11 mouse cellular contexts compared by ENCODE assay signal in genomic region chr1:133382552-133383155, GRCm38 (mm10). TPM values are rescaled to one million over a fixed set of nuclear protein-coding genes. Genes with fewer than 3 reads are reported as not detected.
DNase-seq lines count a peak whose midpoint lies in the region; ATAC-seq and TF ChIP-seq lines count a peak whose summit lies in the region.
"Had no signal": no experiment of that assay in that cellular context is flagged by ENCODE, and none has a peak within 500 bp of the region (broad histone marks: within the 10 kb centered on the region; RNA-seq: fewer than 3 reads in every experiment).

No protein-coding gene starts in this region.

- WGBS in heart, embryonic 10.5 days, result 54% methylated on average over 12 of the region's 12 CpGs
- WGBS in lung, postnatal 0 days, result 57% methylated on average over 12 of the region's 12 CpGs
- 60% methylated on average over 12 of the region's 12 CpGs for WGBS in limb, embryonic 10.5 days

- no peak for TF ChIP-seq CTCF in lung, postnatal 0 days (IDR thresholded peaks at IDR 0.05)

- H3K4me1 ChIP-seq in heart, embryonic 10.5 days, result peaks cover 45% of the 10 kb centered on the region
- no peaks in the 10 kb centered on the region; the same call in 1 of the 2 replicates for H3K4me1 ChIP-seq in lung, postnatal 0 days (ENCODE audit: insufficient read depth, low read depth, low read length)
- peaks cover 36% of the 10 kb centered on the region for H3K4me1 ChIP-seq in limb, embryonic 10.5 days

- intact Hi-C loops in heart, postnatal 14 days (cut with DNase I), result loop anchor here (1.0 to 5.0 kb wide), 3 partner anchors 110 to 228 kb away; partner anchors contain the start of gene Snrpe

- peak; percentile 11 for ATAC-seq in lung, postnatal 0 days
- no peak for ATAC-seq in megakaryocyte-erythroid progenitor cell, adult 5-6 weeks (replicated peaks; ENCODE audit: low FRiP score, low TSS enrichment, poor library complexity, severe bottlenecking)
- ATAC-seq: CD4-positive, CD25-positive, alpha-beta regulatory T cell, adult 4 months had no signal

- H3K27ac ChIP-seq in heart, embryonic 10.5 days, result peak overlapping the region; percentile 49
- no peak overlapping the region for H3K27ac ChIP-seq in lung, postnatal 0 days (ENCODE audit: low read length)
- H3K27ac ChIP-seq in limb, embryonic 10.5 days, result peak overlapping the region; percentile 62

- H3K4me3 ChIP-seq in heart, embryonic 10.5 days, result no peak overlapping the region
- no peak overlapping the region for H3K4me3 ChIP-seq in lung, postnatal 0 days (ENCODE audit: low read depth, low read length)
- H3K4me3 ChIP-seq in limb, embryonic 10.5 days, result no peak overlapping the region

- DNase-seq in heart, embryonic 10.5 days (ENCODE audit: low spot score), result no peak
- DNase-seq in heart, postnatal 14 days, result no peak
- DNase-seq in lung, postnatal 0 days (ENCODE audit: low spot score), result no peak
- DNase-seq in lung, postnatal 25 days (ENCODE audit: low spot score), result no peak
- DNase-seq in limb, embryonic 10.5 days (ENCODE audit: low spot score), result no peak
- DNase-seq in retina, embryonic 14.5 days (ENCODE audit: low spot score), result peak; percentile 47
- no peak for DNase-seq in frontal cortex, adult 2 months (ENCODE audit: extremely low spot score in 1 of 2, low spot score in 1 of 2)

- H3K27me3 ChIP-seq in heart, embryonic 10.5 days (ENCODE audit: insufficient read depth, poor library complexity, severe bottlenecking), result 0 out of 2 replicates have a peak, but pooled peaks cover 7% of the 10 kb centered on the region
- H3K27me3 ChIP-seq in lung, postnatal 0 days (replicated peaks; ENCODE audit: insufficient read depth, low read length), result no peaks in the 10 kb centered on the region
- no peaks in the 10 kb centered on the region for H3K27me3 ChIP-seq in limb, embryonic 10.5 days (ENCODE audit: low read depth, poor library complexity, severe bottlenecking)

- TF ChIP-seq EP300 in lung, postnatal 0 days (IDR thresholded peaks at IDR 0.05), result no peak

- H3K9me3 ChIP-seq in heart, embryonic 10.5 days, result no peaks in the 10 kb centered on the region
- no peaks in the 10 kb centered on the region for H3K9me3 ChIP-seq in lung, postnatal 0 days (ENCODE audit: low read length)
- no peaks in the 10 kb centered on the region for H3K9me3 ChIP-seq in limb, embryonic 10.5 days (replicated peaks)

- no peak overlapping the region for H3K9ac ChIP-seq in lung, postnatal 0 days (replicated peaks; ENCODE audit: low read depth)

- no peak overlapping the region for H3K4me2 ChIP-seq in lung, postnatal 0 days (replicated peaks; ENCODE audit: low read depth, low read length)

- peaks cover 22% of the 10 kb centered on the region for H3K36me3 ChIP-seq in heart, embryonic 10.5 days
- peaks cover 12% of the 10 kb centered on the region for H3K36me3 ChIP-seq in lung, postnatal 0 days (ENCODE audit: insufficient read depth, low read length)
- peaks cover 38% of the 10 kb centered on the region for H3K36me3 ChIP-seq in limb, embryonic 10.5 days

RNA-seq across cellular contexts. Expression of gene Etnk2, which starts 19.3 kb away (rescaled TPM):
- polyA plus RNA-seq in heart, embryonic 10.5 days (2016; fragmentation: Nextera tagmentation; extraction: Ambion mirVana), result 1.5 and 2.1 TPM in 2 replicates
- under 1 TPM; 0.49 to 0.67 TPM for total RNA-seq in heart, postnatal 14 days (2021)
- polyA plus RNA-seq in lung, postnatal 0 days (2015; fragmentation: Nextera tagmentation; extraction: Ambion mirVana), result 0.77 and 0.81 TPM in 2 replicates
- polyA plus RNA-seq in limb, embryonic 10.5 days (2016; fragmentation: Nextera tagmentation; extraction: Ambion mirVana), result 1.7 and 2.0 TPM in 2 replicates
- not detected in 2 replicates for total RNA-seq in megakaryocyte-erythroid progenitor cell, adult 5-6 weeks (2014; fragmentation: Nextera tagmentation)
- not detected in 2 replicates for total RNA-seq in megakaryocyte-erythroid progenitor cell, adult 5-6 weeks (2017)
- 7.8 and 8.6 TPM in 2 replicates for polyA plus RNA-seq in frontal cortex, adult 2 months (2012; rRNA removed)
- total RNA-seq: granulocyte monocyte progenitor cell, adult 5-6 weeks; megakaryocyte, adult 5-6 weeks had no signal
- polyA plus RNA-seq: CD4-positive, CD25-positive, alpha-beta regulatory T cell, adult 4 months had no signal

RNA-seq across cellular contexts. Expression of gene Ren1, which starts 32.3 kb away (rescaled TPM):
- polyA plus RNA-seq in heart, embryonic 10.5 days (2016; fragmentation: Nextera tagmentation; extraction: Ambion mirVana), result 0.11 and 0.34 TPM in 2 replicates
- total RNA-seq in heart, postnatal 14 days (2021), result under 1 TPM in 1 of 2 experiments, not detected in 1; 0.24 TPM
- 0.61 and 1.3 TPM in 2 replicates for polyA plus RNA-seq in lung, postnatal 0 days (2015; fragmentation: Nextera tagmentation; extraction: Ambion mirVana)
- polyA plus RNA-seq in limb, embryonic 10.5 days (2016; fragmentation: Nextera tagmentation; extraction: Ambion mirVana), result 0.09 TPM in 1 of 2 replicates, not detected in the other
- total RNA-seq in megakaryocyte-erythroid progenitor cell, adult 5-6 weeks (2014; fragmentation: Nextera tagmentation), result not detected in 2 replicates
- total RNA-seq in megakaryocyte-erythroid progenitor cell, adult 5-6 weeks (2017), result not detected in 2 replicates
- polyA plus RNA-seq in frontal cortex, adult 2 months (2012; rRNA removed), result 0.06 TPM in 1 of 2 replicates, not detected in the other
- total RNA-seq: granulocyte monocyte progenitor cell, adult 5-6 weeks; megakaryocyte, adult 5-6 weeks had no signal
- polyA plus RNA-seq: CD4-positive, CD25-positive, alpha-beta regulatory T cell, adult 4 months had no signal

RNA-seq across cellular contexts. Expression of gene Sox13, which starts 41.5 kb away (rescaled TPM):
- 4.2 and 8.5 TPM in 2 replicates for polyA plus RNA-seq in heart, embryonic 10.5 days (2016; fragmentation: Nextera tagmentation; extraction: Ambion mirVana)
- 10 to 100 TPM; 22.3 to 23.9 TPM for total RNA-seq in heart, postnatal 14 days (2021)
- 13.8 and 14.8 TPM in 2 replicates for polyA plus RNA-seq in lung, postnatal 0 days (2015; fragmentation: Nextera tagmentation; extraction: Ambion mirVana)
- polyA plus RNA-seq in limb, embryonic 10.5 days (2016; fragmentation: Nextera tagmentation; extraction: Ambion mirVana), result 10.3 and 12.9 TPM in 2 replicates
- 0.33 and 3.8 TPM in 2 replicates for total RNA-seq in megakaryocyte-erythroid progenitor cell, adult 5-6 weeks (2014; fragmentation: Nextera tagmentation)
- 0.69 TPM in 1 of 2 replicates, not detected in the other for total RNA-seq in megakaryocyte-erythroid progenitor cell, adult 5-6 weeks (2017)
- 18.1 and 19.6 TPM in 2 replicates for polyA plus RNA-seq in frontal cortex, adult 2 months (2012; rRNA removed)
- polyA plus RNA-seq: CD4-positive, CD25-positive, alpha-beta regulatory T cell, adult 4 months had no signal
